Mouse (Mus musculus) heart, adult 2 months (tissue): ENCODE measurements around the gene D430041D05Rik.

Experiments used
- CTCF ChIP-seq: fragments of 200-600 bp; IDR thresholded peaks from 2 replicates; pipeline ENCODE4 v1.8.1; 2022; ENCODE audit warnings: antibody characterized with exemption, mild to moderate bottlenecking, moderate library complexity
- POLR2A ChIP-seq: fragments of 200-500 bp; IDR thresholded peaks from 2 replicates; pipeline ENCODE4 v1.6.1; 2011; ENCODE audit warnings: mild to moderate bottlenecking, low read depth, low read length, control low read depth; ENCODE audit not compliant: insufficient read depth

DNA sequence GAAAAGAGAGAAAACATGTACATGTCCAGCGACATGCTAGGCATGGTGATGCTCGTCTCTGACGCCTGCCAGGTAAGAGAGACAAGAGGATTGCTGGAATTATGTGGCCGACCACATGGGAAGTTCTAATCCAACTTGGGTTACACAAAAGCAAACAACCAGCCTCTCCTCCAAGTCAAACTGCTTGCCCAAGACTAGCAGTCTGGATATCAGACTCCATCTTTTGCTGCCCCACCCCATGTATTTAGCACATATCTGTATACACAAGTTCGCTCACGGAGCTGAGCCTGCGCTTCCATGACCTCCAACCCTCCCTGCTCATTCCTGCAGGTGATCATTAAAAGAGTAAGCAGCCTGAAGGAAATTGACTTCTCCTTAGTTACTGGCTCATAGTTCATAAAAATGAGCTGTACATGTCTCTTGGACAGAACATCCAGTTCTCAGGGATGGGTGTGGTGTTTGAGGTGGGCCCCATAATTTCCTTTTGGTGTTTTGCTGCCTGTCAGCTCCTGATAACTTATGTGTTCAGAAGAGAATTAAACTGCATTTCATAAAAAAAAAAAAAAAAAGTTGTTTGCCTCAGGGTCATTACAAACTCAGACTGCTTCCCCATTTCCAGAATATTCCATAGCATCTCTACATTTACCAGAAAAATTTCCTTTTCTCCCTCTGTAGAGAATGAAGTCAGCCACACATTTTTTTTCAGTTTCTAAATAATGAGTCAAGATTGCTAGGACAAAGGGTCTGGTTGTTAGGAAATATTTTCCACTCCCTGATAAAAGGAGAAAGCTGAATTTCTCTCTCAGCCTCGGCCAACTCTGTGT is 288.9 kb downstream of the D430041D05Rik start:
- TF ChIP-seq POLR2A (no peak), CTCF (no peak)
